Comparison of ENCODE assay signal across 32 mouse cellular contexts in the genomic region with DNA sequence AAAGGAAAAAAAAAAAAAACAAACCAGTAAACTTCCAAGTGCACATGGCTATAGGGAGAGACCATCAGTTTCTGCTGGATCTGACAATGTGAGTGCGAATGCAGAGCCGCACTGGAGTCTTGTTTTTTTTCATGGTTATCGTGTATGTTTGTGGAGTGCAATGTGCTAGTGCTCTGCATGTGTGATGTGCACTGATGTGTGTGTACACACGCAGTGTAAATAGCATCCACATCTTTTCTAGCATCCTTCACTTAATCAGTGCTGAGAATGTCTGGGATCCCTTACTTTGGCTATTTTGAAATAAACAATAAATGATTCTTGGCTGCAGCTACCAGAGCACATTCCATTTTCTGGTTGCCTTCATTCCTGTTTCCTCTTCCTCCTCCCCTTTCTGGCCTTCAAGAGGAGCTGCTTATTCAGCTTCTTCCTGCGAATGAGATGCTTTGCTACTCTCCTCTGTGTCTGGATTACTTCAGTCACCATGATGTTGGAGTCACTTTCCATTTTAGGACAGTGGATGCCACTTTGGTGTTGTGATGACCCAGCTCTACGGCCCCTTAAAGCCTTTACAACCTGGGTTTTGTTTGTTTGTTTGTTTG.
DNase-seq lines count a peak whose midpoint lies in the region; ATAC-seq and TF ChIP-seq lines count a peak whose summit lies in the region.
"Had no signal": no experiment of that assay in that cellular context is flagged by ENCODE, and none has a peak within 500 bp of the region (broad histone marks: within the 10 kb centered on the region; RNA-seq: fewer than 3 reads in every experiment).

No protein-coding gene starts in this region.

- no peak overlapping the region for H3K27ac ChIP-seq in intestine, embryonic 16.5 days (ENCODE audit: low read length)
- H3K27ac ChIP-seq in intestine, embryonic 15.5 days: no peak overlapping the region
- H3K27ac ChIP-seq in lung, embryonic 14.5 days (ENCODE audit: low read depth): no peak overlapping the region
- H3K27ac ChIP-seq in neural tube, embryonic 13.5 days (replicated peaks): 0 out of 2 replicates have a peak overlapping the region, but pooled peaks have one; percentile 9
- H3K27ac ChIP-seq: embryonic facial prominence, embryonic 10.5 days; embryonic facial prominence, embryonic 15.5 days; forebrain, embryonic 12.5 days; hindbrain, embryonic 14.5 days; layer of hippocampus, adult 2 months; left cerebral cortex, adult 2 months; limb, embryonic 13.5 days; liver, embryonic 13.5 days; macrophage; midbrain, embryonic 13.5 days; neural tube, embryonic 15.5 days had no signal

- no peak for TF ChIP-seq CTCF in lung, embryonic 14.5 days (IDR thresholded peaks at IDR 0.05; ENCODE audit: low read depth)

- no peak overlapping the region for H3K4me3 ChIP-seq in intestine, embryonic 16.5 days (ENCODE audit: low read length)
- no peak overlapping the region for H3K4me3 ChIP-seq in intestine, embryonic 15.5 days (replicated peaks)
- H3K4me3 ChIP-seq in lung, embryonic 14.5 days (ENCODE audit: low read depth, low read length): no peak overlapping the region
- H3K4me3 ChIP-seq in neural tube, embryonic 13.5 days: no peak overlapping the region
- H3K4me3 ChIP-seq: embryonic facial prominence, embryonic 10.5 days; embryonic facial prominence, embryonic 15.5 days; forebrain, embryonic 12.5 days; heart, embryonic 12.5 days; layer of hippocampus, adult 2 months; left cerebral cortex, adult 2 months; limb, embryonic 13.5 days; liver, embryonic 13.5 days; midbrain, embryonic 13.5 days; neural tube, embryonic 15.5 days had no signal

- no peak overlapping the region for H3K4me2 ChIP-seq in intestine, embryonic 16.5 days (ENCODE audit: low read depth, low read length)
- H3K4me2 ChIP-seq in intestine, embryonic 15.5 days (replicated peaks): no peak overlapping the region
- no peak overlapping the region for H3K4me2 ChIP-seq in lung, embryonic 14.5 days
- H3K4me2 ChIP-seq in neural tube, embryonic 13.5 days: no peak overlapping the region
- H3K4me2 ChIP-seq: embryonic facial prominence, embryonic 15.5 days; forebrain, embryonic 12.5 days; heart, embryonic 12.5 days; hindbrain, embryonic 14.5 days; limb, embryonic 13.5 days; liver, embryonic 13.5 days; midbrain, embryonic 13.5 days; neural tube, embryonic 15.5 days had no signal

- no peaks in the 10 kb centered on the region; the same call in 1 of the 2 replicates for H3K4me1 ChIP-seq in intestine, embryonic 16.5 days (ENCODE audit: control insufficient read depth, insufficient read depth, low read length)
- no peaks in the 10 kb centered on the region for H3K4me1 ChIP-seq in intestine, embryonic 15.5 days (replicated peaks)
- H3K4me1 ChIP-seq in lung, embryonic 14.5 days (ENCODE audit: insufficient read depth): no peaks in the 10 kb centered on the region
- peaks cover 8% of the 10 kb centered on the region for H3K4me1 ChIP-seq in neural tube, embryonic 13.5 days (replicated peaks)
- H3K4me1 ChIP-seq: embryonic facial prominence, embryonic 10.5 days had no signal

- no peak overlapping the region for H3K9ac ChIP-seq in intestine, embryonic 16.5 days (ENCODE audit: low read depth, low read length)
- H3K9ac ChIP-seq in intestine, embryonic 15.5 days: no peak overlapping the region
- no peak overlapping the region for H3K9ac ChIP-seq in lung, embryonic 14.5 days
- no peak overlapping the region for H3K9ac ChIP-seq in neural tube, embryonic 13.5 days
- H3K9ac ChIP-seq: embryonic facial prominence, embryonic 15.5 days; forebrain, embryonic 12.5 days; forebrain, postnatal 0 days; heart, embryonic 12.5 days; hindbrain, embryonic 14.5 days; limb, embryonic 13.5 days; liver, embryonic 13.5 days; midbrain, embryonic 13.5 days; neural tube, embryonic 15.5 days had no signal

- H3K9me3 ChIP-seq in intestine, embryonic 16.5 days (ENCODE audit: control insufficient read depth, low read length): no peaks in the 10 kb centered on the region
- H3K9me3 ChIP-seq in intestine, embryonic 15.5 days: no peaks in the 10 kb centered on the region
- no peaks in the 10 kb centered on the region for H3K9me3 ChIP-seq in lung, embryonic 14.5 days (ENCODE audit: low read depth, low read length)
- H3K9me3 ChIP-seq in neural tube, embryonic 13.5 days: no peaks in the 10 kb centered on the region
- H3K9me3 ChIP-seq: embryonic facial prominence, embryonic 10.5 days; embryonic facial prominence, embryonic 15.5 days; forebrain, embryonic 12.5 days; heart, embryonic 12.5 days; limb, embryonic 13.5 days; liver, embryonic 13.5 days; midbrain, embryonic 13.5 days; neural tube, embryonic 15.5 days had no signal

- no peaks in the 10 kb centered on the region for H3K36me3 ChIP-seq in intestine, embryonic 16.5 days (ENCODE audit: control insufficient read depth, insufficient read depth, low read length)
- H3K36me3 ChIP-seq in intestine, embryonic 15.5 days: no peaks in the 10 kb centered on the region
- H3K36me3 ChIP-seq in lung, embryonic 14.5 days (ENCODE audit: insufficient read depth): no peaks in the 10 kb centered on the region
- no peaks in the 10 kb centered on the region for H3K36me3 ChIP-seq in neural tube, embryonic 13.5 days
- H3K36me3 ChIP-seq: embryonic facial prominence, embryonic 10.5 days; embryonic facial prominence, embryonic 15.5 days; forebrain, embryonic 12.5 days; heart, embryonic 12.5 days; liver, embryonic 13.5 days; midbrain, embryonic 13.5 days; neural tube, embryonic 15.5 days had no signal

- WGBS in intestine, embryonic 16.5 days: 62% methylated on average over 6 of the region's 6 CpGs
- 63% methylated on average over 6 of the region's 6 CpGs for WGBS in intestine, embryonic 15.5 days
- WGBS in lung, embryonic 14.5 days: 60% methylated on average over 6 of the region's 6 CpGs
- 84% methylated on average over 6 of the region's 6 CpGs for WGBS in neural tube, embryonic 13.5 days

- no peaks in the 10 kb centered on the region for H3K27me3 ChIP-seq in intestine, embryonic 16.5 days (replicated peaks; ENCODE audit: control insufficient read depth, insufficient read depth, low read length)
- H3K27me3 ChIP-seq in intestine, embryonic 15.5 days (replicated peaks): no peaks in the 10 kb centered on the region
- no peaks in the 10 kb centered on the region for H3K27me3 ChIP-seq in lung, embryonic 14.5 days (ENCODE audit: insufficient read depth, low read length)
- no peaks in the 10 kb centered on the region for H3K27me3 ChIP-seq in neural tube, embryonic 13.5 days
- H3K27me3 ChIP-seq: embryonic facial prominence, embryonic 15.5 days; forebrain, embryonic 12.5 days; heart, embryonic 12.5 days; limb, embryonic 13.5 days; liver, embryonic 13.5 days; midbrain, embryonic 13.5 days; neural tube, embryonic 15.5 days had no signal

- 0 out of 2 replicates have a peak, but pooled peaks have one; percentile 36 for ATAC-seq in intestine, embryonic 16.5 days
- ATAC-seq in intestine, embryonic 15.5 days: no peak
- peak; percentile 71 for ATAC-seq in lung, embryonic 14.5 days (ENCODE audit: insufficient read depth)
- no peak for ATAC-seq in neural tube, embryonic 13.5 days (ENCODE audit: low read depth)
- ATAC-seq: activated CD4-positive, CD25-positive, alpha-beta regulatory T cell, adult 4 months; CD4-positive, CD25-positive, alpha-beta regulatory T cell, adult 4 months; forebrain, postnatal 0 days; midbrain, embryonic 13.5 days had no signal

- DNase-seq in lung, embryonic 14.5 days: peak; percentile 66
- no peak for DNase-seq in lung, postnatal 14 days
- DNase-seq in neural tube, embryonic 10.5 days (ENCODE audit: extremely low spot score, low spot score): no peak
- no peak for DNase-seq in cerebellum, adult 9-11 months
- DNase-seq: adrenal gland, adult 2 months; adrenal gland, postnatal 36 days; cerebellum, adult 18-20 months; cerebellum, postnatal 25 days; forebrain, postnatal 0 days; gastrocnemius, postnatal 14 days; kidney, adult 8-10 months; kidney, postnatal 36 days; liver, embryonic 13.5 days; retina, postnatal 1 day; right cerebral cortex, postnatal 14 days; thymus, postnatal 4 days had no signal

Comparison
In these comparisons a context has a peak if more than half of its experiments do, and no peak if none do; other contexts are left out.
1. ATAC-seq: peak in intestine, embryonic 16.5 days (single experiment) and lung, embryonic 14.5 days (single experiment); none in intestine, embryonic 15.5 days (single experiment) and neural tube, embryonic 13.5 days (single experiment).